Mouse (Mus musculus): ENCODE measurements around the gene Srebf1.

DNA sequence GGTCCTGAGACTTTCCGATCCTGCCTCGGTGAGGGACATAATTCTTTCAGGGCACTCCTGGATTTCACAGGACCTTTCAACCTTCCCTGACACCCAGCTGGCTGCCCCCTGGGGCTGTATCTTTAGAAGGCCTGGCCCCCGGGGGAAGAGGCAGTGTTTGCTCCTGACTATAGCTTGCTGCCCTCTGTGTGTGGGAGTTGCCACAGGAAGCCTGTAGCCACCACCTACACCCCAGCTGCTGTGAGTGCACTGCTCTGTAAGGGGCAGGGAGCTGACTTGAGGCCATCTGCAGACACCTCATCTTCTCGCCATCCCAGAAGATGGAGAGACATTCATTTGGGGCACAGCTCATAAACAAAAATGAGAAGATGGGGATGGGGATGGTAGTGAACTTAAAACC lies 9.6 kb upstream of the Srebf1 start:
- no peak for TF ChIP-seq CTCF (IDR thresholded peaks at IDR 0.05; ENCODE audit: control insufficient read depth, insufficient read depth, insufficient read length)
- no peak for TF ChIP-seq MYOG (IDR thresholded peaks at IDR 0.05; ENCODE audit: control insufficient read depth, extremely low read depth, insufficient read length)
- no peak for TF ChIP-seq MAX (IDR thresholded peaks at IDR 0.05)
- TF ChIP-seq CEBPB (IDR thresholded peaks at IDR 0.05; ENCODE audit: low read depth): no peak
- TF ChIP-seq MYOD1 (IDR thresholded peaks at IDR 0.05; ENCODE audit: control insufficient read depth, insufficient read length, low read depth): no peak

All from C2C12 (cell line).